Mouse (Mus musculus) bone marrow, adult 2 months (tissue): ENCODE data around the gene Rwdd3. TPM values are rescaled to one million over a fixed set of nuclear protein-coding genes. Genes with fewer than 3 reads are reported as not detected.

ENCODE experiments used
- H3K27ac ChIP-seq: fragments of 200-500 bp; 2 replicates; pipeline ENCODE4 v1.5.1; 2012; ENCODE audit warnings: low read depth, mild to moderate bottlenecking, control low read depth, inconsistent platforms, low read length; ENCODE audit not compliant: control insufficient read depth, poor library complexity, insufficient read depth
- H3K4me1 ChIP-seq: fragments of 200-500 bp; 2 replicates; pipeline ENCODE4 v1.6.1; 2011; ENCODE audit warnings: low read length; ENCODE audit not compliant: control insufficient read depth, insufficient read depth
- H3K4me3 ChIP-seq: fragments of 200-500 bp; replicated peaks from 2 replicates; pipeline ENCODE3; 2011; ENCODE audit warnings: mild to moderate bottlenecking, low read depth, low read length, control low read depth; ENCODE audit not compliant: control insufficient read depth
- CTCF ChIP-seq: fragments of 200-500 bp; IDR thresholded peaks from 2 replicates; pipeline ENCODE4 v1.5.1; 2011; ENCODE audit warnings: low read length, control low read depth; ENCODE audit not compliant: control insufficient read depth, insufficient read depth
- POLR2A ChIP-seq: fragments of 200-500 bp; IDR thresholded peaks from 2 replicates; pipeline ENCODE4 v1.6.1; 2011; ENCODE audit warnings: low read depth, mild to moderate bottlenecking, control low read depth, low read length, borderline replicate concordance; ENCODE audit not compliant: control insufficient read depth
- WGBS: fragments of 180-500 bp; shearing (Covaris S2); methylation state at CpG from one replicate; pipeline ENCODE4 v1.1.7; 2018; 5-methylcytosine and 5-hydroxymethylcytosine counted together
- polyA plus RNA-seq: library from polyadenylated mRNA; stranded (reverse); fragments of >200 nt; gene quantifications from 2 replicates; pipeline ENCODE4 v1.2.4, GENCODE M21; 2011; ENCODE audit warnings: low replicate concordance; ENCODE audit not compliant: missing spikeins, insufficient read depth, insufficient read length

The Rwdd3 gene
- polyA plus RNA-seq, 1 experiment, result 4.8 TPM

GRCm38 (mm10) chr3:121156451-121157186 lies 14.9 kb downstream of the Rwdd3 start:
- 82% methylated on average over 11 of the region's 11 CpGs for WGBS
- TF ChIP-seq CTCF (no peak), POLR2A (no peak)
- Histone ChIP-seq H3K27ac (no peak overlapping the region), H3K4me3 (no peak overlapping the region), H3K4me1 (peaks cover 1% of the 10 kb centered on the region)

DNA sequence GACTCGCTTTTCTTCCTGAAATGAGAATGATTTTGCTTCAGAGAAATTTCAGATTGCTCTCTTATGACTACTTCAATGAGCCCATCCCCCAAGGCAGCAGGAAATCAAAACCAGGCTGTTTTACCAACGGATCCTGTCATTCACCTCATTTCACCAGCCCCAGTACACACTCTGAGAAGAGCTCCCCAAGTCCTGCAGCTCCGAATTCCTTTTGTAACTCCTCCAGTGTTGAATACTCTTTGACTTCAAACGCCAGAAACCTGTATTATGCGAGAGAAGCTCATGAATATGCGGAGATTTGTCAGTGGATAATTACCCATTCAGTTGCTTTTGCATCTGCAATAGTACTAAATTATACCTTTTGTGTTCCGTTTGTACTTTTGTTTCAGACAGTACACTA lies 15.5 kb downstream of the Rwdd3 start:
- no peak overlapping the region for H3K27ac ChIP-seq
- no peak overlapping the region for H3K4me3 ChIP-seq
- H3K4me1 ChIP-seq, result peaks cover 1% of the 10 kb centered on the region
- WGBS, result 35% methylated on average over 7 of the region's 7 CpGs
- no peak for TF ChIP-seq POLR2A
- TF ChIP-seq CTCF, result no peak

GRCm38 (mm10) chr3:121133937-121134336 lies 37.6 kb downstream of the Rwdd3 start:
- Histone ChIP-seq H3K4me3 (no peak overlapping the region), H3K27ac (no peak overlapping the region), H3K4me1 (no peaks in the 10 kb centered on the region)
- TF ChIP-seq POLR2A (no peak), CTCF (no peak)
- 84% methylated on average over 11 of the region's 11 CpGs for WGBS

DNA sequence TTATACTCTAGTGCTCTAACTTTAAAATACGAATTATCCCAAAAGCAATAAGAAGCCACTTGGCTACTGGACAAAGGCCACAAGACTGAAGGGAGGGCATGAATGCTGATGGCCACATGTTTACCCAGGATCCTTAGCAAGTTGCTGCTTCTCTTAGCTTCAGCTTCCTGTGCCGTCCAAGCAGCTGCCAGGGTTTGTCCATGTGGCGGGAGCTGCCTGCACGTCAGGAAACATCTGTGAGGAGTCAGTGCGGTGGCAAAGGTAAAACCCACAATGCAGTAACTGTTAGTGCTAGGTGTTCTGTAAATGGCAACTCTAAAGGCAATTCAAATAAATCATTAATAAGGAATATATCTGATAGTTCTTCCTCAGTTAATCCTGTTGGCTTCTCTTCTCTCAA lies 38.5 kb downstream of the Rwdd3 start:
- WGBS, result 25% methylated on average over 5 of the region's 5 CpGs
- Histone ChIP-seq H3K27ac (no peak overlapping the region), H3K4me1 (no peaks in the 10 kb centered on the region), H3K4me3 (no peak overlapping the region)
- TF ChIP-seq CTCF (no peak), POLR2A (no peak)

DNA sequence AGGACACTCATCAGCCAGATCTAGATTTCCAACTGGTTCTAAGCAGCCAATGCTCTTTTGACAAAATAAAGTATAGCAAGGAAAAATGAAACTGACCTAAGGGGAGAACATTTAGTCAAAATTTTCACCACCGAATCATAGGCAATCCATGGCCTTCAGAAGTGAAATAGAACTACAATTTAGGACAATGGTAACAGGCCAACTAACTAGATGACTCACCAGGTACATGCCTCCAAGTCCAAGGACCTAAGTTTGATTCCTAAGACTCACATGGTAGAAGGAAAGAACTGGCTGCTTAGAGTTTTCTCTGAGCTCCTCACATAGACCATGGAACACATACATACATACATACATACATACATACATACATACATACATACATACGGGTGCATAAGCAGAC lies 44.3 kb downstream of the Rwdd3 start:
- TF ChIP-seq CTCF (no peak), POLR2A (no peak)
- WGBS, result 76% methylated on average over 2 of the region's 2 CpGs
- Histone ChIP-seq H3K4me3 (no peak overlapping the region), H3K4me1 (no peaks in the 10 kb centered on the region), H3K27ac (no peak overlapping the region)

GRCm38 (mm10) chr3:121126476-121126875 lies 45.0 kb downstream of the Rwdd3 start:
- Histone ChIP-seq H3K4me3 (no peak overlapping the region), H3K27ac (no peak overlapping the region), H3K4me1 (no peaks in the 10 kb centered on the region)
- 82% methylated on average over 5 of the region's 5 CpGs for WGBS
- TF ChIP-seq CTCF, result no peak
- TF ChIP-seq POLR2A, result no peak

GRCm38 (mm10) chr3:121121072-121121471 lies 50.4 kb downstream of the Rwdd3 start:
- no peak overlapping the region for H3K27ac ChIP-seq
- TF ChIP-seq POLR2A (no peak), CTCF (no peak)
- no peaks in the 10 kb centered on the region for H3K4me1 ChIP-seq
- 89% methylated on average over 5 of the region's 5 CpGs for WGBS
- H3K4me3 ChIP-seq, result no peak overlapping the region

DNA sequence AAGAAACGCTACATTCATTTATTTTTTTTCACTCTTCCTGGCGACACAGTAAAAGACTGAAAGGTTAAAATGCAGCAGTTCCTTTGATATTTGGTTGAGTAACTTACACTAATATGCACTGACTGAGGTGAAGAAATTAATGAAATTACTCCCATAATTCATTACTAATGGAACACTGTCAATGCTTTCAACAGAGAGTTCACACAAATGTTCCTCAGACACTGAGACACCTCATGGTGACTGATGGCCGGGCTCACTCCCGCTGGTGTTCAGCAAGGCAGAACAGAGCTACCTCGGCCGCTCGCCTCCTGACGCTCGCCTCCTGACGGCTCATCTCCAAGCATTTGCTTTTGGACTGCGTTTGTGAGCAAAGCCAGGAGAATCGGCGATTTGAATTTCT lies 54.9 kb downstream of the Rwdd3 start:
- no peak overlapping the region for H3K4me3 ChIP-seq
- no peaks in the 10 kb centered on the region for H3K4me1 ChIP-seq
- TF ChIP-seq POLR2A (no peak), CTCF (no peak)
- H3K27ac ChIP-seq, result no peak overlapping the region
- WGBS, result 89% methylated on average over 13 of the region's 13 CpGs

DNA sequence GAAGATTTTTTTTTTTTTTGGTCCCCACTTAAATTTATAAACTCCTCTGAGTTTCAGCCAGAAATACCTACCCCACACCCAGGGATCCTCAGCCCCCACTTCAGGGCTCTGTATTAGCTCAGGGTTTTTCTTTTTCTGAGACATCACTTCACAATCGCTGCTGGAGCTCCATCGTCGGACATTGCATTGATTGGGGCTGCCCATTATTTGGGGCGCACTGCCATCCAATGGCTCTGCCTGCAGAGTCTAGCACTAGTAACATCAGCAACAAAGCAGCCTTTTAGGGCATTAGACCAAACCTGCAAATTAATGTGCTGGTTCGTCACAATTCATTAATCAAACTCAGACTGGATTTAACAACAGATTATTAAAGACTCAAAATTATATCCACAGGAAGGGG lies 55.4 kb downstream of the Rwdd3 start:
- Histone ChIP-seq H3K4me3 (no peak overlapping the region), H3K27ac (no peak overlapping the region), H3K4me1 (no peaks in the 10 kb centered on the region)
- TF ChIP-seq POLR2A (no peak), CTCF (no peak)
- WGBS, result 83% methylated on average over 5 of the region's 5 CpGs
